Mouse (Mus musculus) hindbrain, postnatal 0 days (tissue): Measurements from ENCODE around the gene Adam15. TPM values are rescaled to one million over a fixed set of nuclear protein-coding genes. Genes with fewer than 3 reads are reported as not detected.

Source experiments
- ATAC-seq: fragments of 200-750 bp; cut with Nextera tagmentation; 2 replicates; pipeline ENCODE4 v1.8.0; 2017; ENCODE audit warnings: mild to moderate bottlenecking, moderate TSS enrichment, moderate library complexity
- DNase-seq: peaks from one replicate; pipeline ENCODE4 v3.0.0-alpha.2; 2015; ENCODE audit warnings: low spot score
- H3K27ac ChIP-seq: fragments of 300-500 bp; sonication (generic); 2 replicates; pipeline ENCODE4 v1.5.1; 2014; ENCODE audit warnings: mild to moderate bottlenecking
- H3K27me3 ChIP-seq: fragments of 300-500 bp; sonication (generic); 2 replicates; pipeline ENCODE4 v1.6.1; 2014; ENCODE audit warnings: low read length, mixed read lengths; ENCODE audit not compliant: insufficient read depth
- H3K36me3 ChIP-seq: fragments of 300-500 bp; sonication (generic); 2 replicates; pipeline ENCODE4 v1.6.1; 2014; ENCODE audit warnings: low read length, mixed read lengths; ENCODE audit not compliant: insufficient read depth
- H3K4me1 ChIP-seq: fragments of 300-500 bp; sonication (generic); 2 replicates; pipeline ENCODE4 v1.6.1; 2014; ENCODE audit warnings: antibody characterized with exemption, low read length, mixed read lengths; ENCODE audit not compliant: insufficient read depth
- H3K4me2 ChIP-seq: fragments of 300-500 bp; sonication (generic); 2 replicates; pipeline ENCODE4 v1.6.1; 2014; ENCODE audit warnings: low read depth, mild to moderate bottlenecking, low read length, moderate library complexity, mixed read lengths
- H3K4me3 ChIP-seq: fragments of 300-500 bp; sonication (generic); 2 replicates; pipeline ENCODE4 v1.5.1; 2014; ENCODE audit warnings: low read length
- H3K9ac ChIP-seq: fragments of 300-500 bp; sonication (generic); replicated peaks from 2 replicates; pipeline ENCODE4 v1.6.1; 2014; ENCODE audit warnings: mild to moderate bottlenecking, low read length, moderate library complexity, mixed read lengths
- H3K9me3 ChIP-seq: fragments of 300-500 bp; sonication (generic); 2 replicates; pipeline ENCODE4 v1.6.1; 2016; ENCODE audit warnings: low read length, mixed read lengths
- CTCF ChIP-seq: IDR thresholded peaks from 2 replicates; pipeline ENCODE4 v1.5.1; 2016; ENCODE audit warnings: antibody characterized with exemption, control low read depth, low read depth
- WGBS: fragments of 180-500 bp; shearing (Covaris S2); extraction: QIAGEN DNeasy Blood & Tissue Kit; methylation state at CpG from one replicate; pipeline ENCODE4 v1.1.7; 2014; 5-methylcytosine and 5-hydroxymethylcytosine counted together
- polyA plus RNA-seq: library from polyadenylated mRNA; unstranded; fragments of >200 nt; fragmentation: Nextera tagmentation; extraction: Ambion mirVana; gene quantifications from 2 replicates; pipeline ENCODE4 v1.2.1, GENCODE M21; 2015
- total RNA-seq: library from RNA; depleted of rRNA; stranded (reverse); fragments of >200 nt; gene quantifications from 2 replicates; pipeline ENCODE4 v1.2.3, GENCODE M21; 2014

Adam15 gene
- total and polyA plus RNA-seq, 2 experiments from 2014 or later: 73.2 to 94.4 TPM

- WGBS: 72% methylated on average over 6 of the region's 6 CpGs
These were observed 39.3 kb upstream of the Adam15 start for GRCm38 (mm10) chr3:89388901-89389740.

GRCm38 (mm10) chr3:89388134-89388881 is 38.5 kb upstream of the Adam15 start:
- no peak for TF ChIP-seq CTCF
- no peaks in the 10 kb centered on the region for H3K36me3 ChIP-seq
- no peak overlapping the region for H3K9ac ChIP-seq
- H3K9me3 ChIP-seq: no peaks in the 10 kb centered on the region
- no peak overlapping the region for H3K4me3 ChIP-seq
- H3K27ac ChIP-seq: no peak overlapping the region
- H3K4me2 ChIP-seq: no peak overlapping the region
- 45% methylated on average over 11 of the region's 11 CpGs for WGBS
- DNase-seq: peak; percentile 56
- H3K4me1 ChIP-seq: peaks cover 20% of the 10 kb centered on the region
- ATAC-seq: peak; percentile 15; the same call in 1 of the 2 replicates
- no peaks in the 10 kb centered on the region for H3K27me3 ChIP-seq

More at GRCm38 (mm10) chr3:89388901-89389740, 39.3 kb upstream of the Adam15 start:
- H3K36me3 ChIP-seq: no peaks in the 10 kb centered on the region
- TF ChIP-seq CTCF: no peak
- no peak overlapping the region for H3K27ac ChIP-seq
- no peaks in the 10 kb centered on the region for H3K27me3 ChIP-seq
- no peak overlapping the region for H3K4me3 ChIP-seq
- H3K9ac ChIP-seq: no peak overlapping the region
- H3K9me3 ChIP-seq: no peaks in the 10 kb centered on the region
- peak; percentile 79 for DNase-seq
- peaks cover 20% of the 10 kb centered on the region for H3K4me1 ChIP-seq
- no peak for ATAC-seq
- no peak overlapping the region for H3K4me2 ChIP-seq

- H3K9me3 ChIP-seq: no peaks in the 10 kb centered on the region
- H3K4me2 ChIP-seq: no peak overlapping the region
- no peaks in the 10 kb centered on the region for H3K27me3 ChIP-seq
- no peak overlapping the region for H3K4me3 ChIP-seq
- ATAC-seq (no peak), DNase-seq (no peak)
- no peaks in the 10 kb centered on the region for H3K36me3 ChIP-seq
- no peak overlapping the region for H3K27ac ChIP-seq
- peaks cover 16% of the 10 kb centered on the region for H3K4me1 ChIP-seq
- WGBS: 65% methylated on average over 11 of the region's 11 CpGs
- TF ChIP-seq CTCF: peak; percentile 27; the same call in 1 of the 2 replicates
- no peak overlapping the region for H3K9ac ChIP-seq
These were observed 37.8 kb upstream of the Adam15 start for GRCm38 (mm10) chr3:89387632-89388031.

- no peak overlapping the region for H3K9ac ChIP-seq
- H3K4me2 ChIP-seq: no peak overlapping the region
- no peaks in the 10 kb centered on the region for H3K27me3 ChIP-seq
- no peak for ATAC-seq
- no peak for TF ChIP-seq CTCF
- H3K9me3 ChIP-seq: no peaks in the 10 kb centered on the region
- peaks cover 11% of the 10 kb centered on the region; the same call in 1 of the 2 replicates for H3K4me1 ChIP-seq
- WGBS: 59% methylated on average over 17 of the region's 17 CpGs
- no peak for DNase-seq
- H3K27ac ChIP-seq: no peak overlapping the region
- no peak overlapping the region for H3K4me3 ChIP-seq
- no peaks in the 10 kb centered on the region for H3K36me3 ChIP-seq
These were observed 36.9 kb upstream of the Adam15 start for GRCm38 (mm10) chr3:89386438-89387420.

- Histone ChIP-seq H3K36me3 (no peaks in the 10 kb centered on the region), H3K27me3 (no peaks in the 10 kb centered on the region), H3K4me1 (peaks cover 1% of the 10 kb centered on the region; the same call in 1 of the 2 replicates), H3K9me3 (no peaks in the 10 kb centered on the region), H3K4me3 (no peak overlapping the region), H3K9ac (no peak overlapping the region), H3K4me2 (no peak overlapping the region), H3K27ac (no peak overlapping the region)
- 55% methylated on average over 10 of the region's 11 CpGs for WGBS
- DNase-seq (no peak), ATAC-seq (no peak)
- no peak for TF ChIP-seq CTCF
These were observed 35.7 kb upstream of the Adam15 start for GRCm38 (mm10) chr3:89385451-89385850.

- DNase-seq (no peak), ATAC-seq (no peak)
- no peak overlapping the region for H3K9ac ChIP-seq
- 75% methylated on average over 11 of the region's 12 CpGs for WGBS
- H3K4me1 ChIP-seq: no peaks in the 10 kb centered on the region
- H3K27me3 ChIP-seq: no peaks in the 10 kb centered on the region
- H3K4me3 ChIP-seq: no peak overlapping the region
- H3K36me3 ChIP-seq: no peaks in the 10 kb centered on the region
- no peaks in the 10 kb centered on the region for H3K9me3 ChIP-seq
- TF ChIP-seq CTCF: no peak
- H3K4me2 ChIP-seq: no peak overlapping the region
- no peak overlapping the region for H3K27ac ChIP-seq
These were observed 34.7 kb upstream of the Adam15 start for GRCm38 (mm10) chr3:89384331-89385076.
